Mouse (Mus musculus) midbrain, embryonic 12.5 days (tissue): Measurements from ENCODE around the gene Gsta2. TPM values are rescaled to one million over a fixed set of nuclear protein-coding genes. Genes with fewer than 3 reads are reported as not detected.

Source experiments
- ATAC-seq: fragments of 200-750 bp; cut with Nextera tagmentation; 2 replicates; pipeline ENCODE4 v1.8.0; 2017; ENCODE audit warnings: low read depth, moderate TSS enrichment, moderate library complexity; ENCODE audit not compliant: low FRiP score
- H3K27ac ChIP-seq: fragments of 300-500 bp; sonication (generic); replicated peaks from 2 replicates; pipeline ENCODE4 v1.5.1; 2016; ENCODE audit warnings: mild to moderate bottlenecking
- H3K27me3 ChIP-seq: fragments of 300-500 bp; sonication (generic); 2 replicates; pipeline ENCODE4 v1.6.1; 2016; ENCODE audit warnings: mild to moderate bottlenecking
- H3K36me3 ChIP-seq: fragments of 300-500 bp; sonication (generic); 2 replicates; pipeline ENCODE4 v1.6.1; 2016
- H3K4me1 ChIP-seq: fragments of 300-500 bp; sonication (generic); 2 replicates; pipeline ENCODE4 v1.6.1; 2016
- H3K4me2 ChIP-seq: fragments of 300-500 bp; sonication (generic); replicated peaks from 2 replicates; pipeline ENCODE4 v1.6.1; 2016; ENCODE audit warnings: mild to moderate bottlenecking, moderate library complexity
- H3K4me3 ChIP-seq: fragments of 300-500 bp; sonication (generic); 2 replicates; pipeline ENCODE4 v1.5.1; 2016; ENCODE audit warnings: mild to moderate bottlenecking
- H3K9ac ChIP-seq: fragments of 300-500 bp; sonication (generic); replicated peaks from 2 replicates; pipeline ENCODE4 v1.6.1; 2016; ENCODE audit warnings: mild to moderate bottlenecking, moderate library complexity
- H3K9me3 ChIP-seq: fragments of 300-500 bp; sonication (generic); 2 replicates; pipeline ENCODE4 v1.6.1; 2016; ENCODE audit warnings: mild to moderate bottlenecking
- WGBS: fragments of 180-500 bp; shearing (Covaris S2); methylation state at CpG from one replicate; pipeline ENCODE4 v1.1.7; 2016; 5-methylcytosine and 5-hydroxymethylcytosine counted together
- polyA plus RNA-seq: library from polyadenylated mRNA; unstranded; fragments of >200 nt; fragmentation: Nextera tagmentation; extraction: Ambion mirVana; gene quantifications from 2 replicates; pipeline ENCODE4 v1.2.1, GENCODE M21; 2016

Gene Gsta2
- polyA plus RNA-seq: not detected in 2 replicates

GRCm38 (mm10) chr9:78355611-78356010, at the start of gene Gsta2:
Gene Gsta2, minus strand, starts transcription at chr9:78355788.
- no peak for ATAC-seq
- H3K4me2 ChIP-seq: no peak within 1 kb of the TSS
- WGBS: 91% methylated on average over 8 of the region's 8 CpGs

GRCm38 (mm10) chr9:78401596-78401995, 46.0 kb upstream of the Gsta2 start:
- no peaks in the 10 kb centered on the region for H3K4me1 ChIP-seq
- H3K36me3 ChIP-seq: no peaks in the 10 kb centered on the region
- H3K4me2 ChIP-seq: no peak overlapping the region
- H3K27ac ChIP-seq: no peak overlapping the region
- no peaks in the 10 kb centered on the region for H3K9me3 ChIP-seq
- H3K9ac ChIP-seq: no peak overlapping the region
- H3K27me3 ChIP-seq: peaks cover 19% of the 10 kb centered on the region
- WGBS: 82% methylated on average over 3 of the region's 7 CpGs
- no peak for ATAC-seq
- H3K4me3 ChIP-seq: no peak overlapping the region

More at GRCm38 (mm10) chr9:78355611-78356010, at the start of gene Gsta2:
- Histone ChIP-seq H3K4me1 (no peaks in the 10 kb centered on the region), H3K4me3 (no peak within 1 kb of the TSS), H3K27me3 (no peaks in the 10 kb centered on the region; the same call in 1 of the 2 replicates), H3K36me3 (no peaks in the 10 kb centered on the region), H3K9me3 (no peaks in the 10 kb centered on the region), H3K27ac (no peak within 1 kb of the TSS), H3K9ac (no peak within 1 kb of the TSS)

GRCm38 (mm10) chr9:78400570-78400969, 45.0 kb upstream of the Gsta2 start:
- H3K4me3 ChIP-seq: no peak overlapping the region
- WGBS: 88% methylated on average over 5 of the region's 5 CpGs
- no peaks in the 10 kb centered on the region for H3K9me3 ChIP-seq
- H3K4me1 ChIP-seq: peaks cover 5% of the 10 kb centered on the region
- no peak for ATAC-seq
- peaks cover 29% of the 10 kb centered on the region for H3K27me3 ChIP-seq
- H3K4me2 ChIP-seq: no peak overlapping the region
- H3K36me3 ChIP-seq: no peaks in the 10 kb centered on the region
- no peak overlapping the region for H3K27ac ChIP-seq
- H3K9ac ChIP-seq: no peak overlapping the region

GRCm38 (mm10) chr9:78396517-78396916, 40.9 kb upstream of the Gsta2 start:
- Histone ChIP-seq H3K36me3 (no peaks in the 10 kb centered on the region), H3K4me2 (no peak overlapping the region; the same call in 1 of the 2 replicates), H3K27me3 (peaks cover 62% of the 10 kb centered on the region), H3K4me1 (peaks cover 8% of the 10 kb centered on the region), H3K9ac (no peak overlapping the region), H3K27ac (no peak overlapping the region), H3K9me3 (no peaks in the 10 kb centered on the region), H3K4me3 (no peak overlapping the region; the same call in 1 of the 2 replicates)
- WGBS: 70% methylated on average over 9 of the region's 9 CpGs
- no peak for ATAC-seq

GRCm38 (mm10) chr9:78395630-78396351, 40.2 kb upstream of the Gsta2 start, which contains the start of gene Ddx43:
Gene Ddx43, plus strand, starts transcription at chr9:78395777.
- peak within 1 kb of the TSS; percentile 54 for H3K4me2 ChIP-seq
- no peaks in the 10 kb centered on the region for H3K36me3 ChIP-seq
- 5% methylated on average over 90 of the region's 93 CpGs for WGBS
- H3K9ac ChIP-seq: no peak within 1 kb of the TSS
- H3K4me1 ChIP-seq: peaks cover 8% of the 10 kb centered on the region
- peak within 1 kb of the TSS; percentile 45 for H3K4me3 ChIP-seq
- H3K27me3 ChIP-seq: peaks cover 68% of the 10 kb centered on the region
- H3K27ac ChIP-seq: no peak within 1 kb of the TSS
- ATAC-seq: peak; percentile 94
- H3K9me3 ChIP-seq: no peaks in the 10 kb centered on the region

GRCm38 (mm10) chr9:78395244-78395629, 39.6 kb upstream of the Gsta2 start:
- peak overlapping the region; percentile 45 for H3K4me3 ChIP-seq
- H3K27me3 ChIP-seq: peaks cover 68% of the 10 kb centered on the region
- 0 out of 2 replicates have a peak, but pooled peaks have one; percentile 3 for ATAC-seq
- no peaks in the 10 kb centered on the region for H3K36me3 ChIP-seq
- no peak overlapping the region for H3K9ac ChIP-seq
- peaks cover 8% of the 10 kb centered on the region for H3K4me1 ChIP-seq
- H3K27ac ChIP-seq: no peak overlapping the region
- peak overlapping the region; percentile 54 for H3K4me2 ChIP-seq
- no peaks in the 10 kb centered on the region for H3K9me3 ChIP-seq
- 38% methylated on average over 11 of the region's 11 CpGs for WGBS

GRCm38 (mm10) chr9:78394602-78395001, 39.0 kb upstream of the Gsta2 start:
- H3K9me3 ChIP-seq: no peaks in the 10 kb centered on the region
- H3K27me3 ChIP-seq: peaks cover 68% of the 10 kb centered on the region
- no peak overlapping the region for H3K9ac ChIP-seq
- H3K27ac ChIP-seq: no peak overlapping the region
- ATAC-seq: no peak
- peaks cover 8% of the 10 kb centered on the region for H3K4me1 ChIP-seq
- H3K4me2 ChIP-seq: no peak overlapping the region
- H3K36me3 ChIP-seq: no peaks in the 10 kb centered on the region
- WGBS: 70% methylated on average over 7 of the region's 7 CpGs
- H3K4me3 ChIP-seq: no peak overlapping the region

GRCm38 (mm10) chr9:78393741-78394140, 38.2 kb upstream of the Gsta2 start:
- Histone ChIP-seq H3K9me3 (no peaks in the 10 kb centered on the region), H3K9ac (no peak overlapping the region), H3K4me1 (peaks cover 8% of the 10 kb centered on the region), H3K27me3 (peaks cover 61% of the 10 kb centered on the region), H3K36me3 (no peaks in the 10 kb centered on the region), H3K4me3 (no peak overlapping the region), H3K27ac (no peak overlapping the region), H3K4me2 (no peak overlapping the region)
- 81% methylated on average over 10 of the region's 10 CpGs for WGBS
- no peak for ATAC-seq

- Histone ChIP-seq H3K4me1 (no peaks in the 10 kb centered on the region), H3K27ac (no peak overlapping the region), H3K4me3 (no peak overlapping the region), H3K4me2 (no peak overlapping the region), H3K36me3 (no peaks in the 10 kb centered on the region), H3K9me3 (no peaks in the 10 kb centered on the region), H3K27me3 (peaks cover 33% of the 10 kb centered on the region), H3K9ac (no peak overlapping the region)
- 63% methylated on average over 5 of the region's 5 CpGs for WGBS
- ATAC-seq: no peak
Measured at GRCm38 (mm10) chr9:78389981-78390380, 34.4 kb upstream of the Gsta2 start.

GRCm38 (mm10) chr9:78386947-78387346, 31.4 kb upstream of the Gsta2 start:
- Histone ChIP-seq H3K4me2 (no peak overlapping the region), H3K9me3 (no peaks in the 10 kb centered on the region), H3K9ac (no peak overlapping the region), H3K4me3 (no peak overlapping the region), H3K27ac (no peak overlapping the region), H3K27me3 (peaks cover 9% of the 10 kb centered on the region; the same call in 1 of the 2 replicates), H3K36me3 (no peaks in the 10 kb centered on the region), H3K4me1 (no peaks in the 10 kb centered on the region)
- WGBS: 85% methylated on average over 7 of the region's 7 CpGs
- no peak for ATAC-seq

- Histone ChIP-seq H3K4me2 (no peak overlapping the region), H3K4me1 (no peaks in the 10 kb centered on the region), H3K27me3 (no peaks in the 10 kb centered on the region; the same call in 1 of the 2 replicates), H3K27ac (no peak overlapping the region), H3K4me3 (no peak overlapping the region), H3K9ac (no peak overlapping the region), H3K36me3 (no peaks in the 10 kb centered on the region), H3K9me3 (no peaks in the 10 kb centered on the region)
- 59% methylated on average over 3 of the region's 3 CpGs for WGBS
- no peak for ATAC-seq
Measured at GRCm38 (mm10) chr9:78385893-78386292, 30.3 kb upstream of the Gsta2 start.

- H3K9me3 ChIP-seq: no peaks in the 10 kb centered on the region
- peak within 1 kb of the TSS; percentile 41 for H3K9ac ChIP-seq
- peak; percentile 91 for ATAC-seq
- WGBS: 4% methylated on average over 22 of the region's 23 CpGs
- H3K4me2 ChIP-seq: peak within 1 kb of the TSS; percentile 68
- H3K4me1 ChIP-seq: peaks cover 10% of the 10 kb centered on the region
- peaks cover 13% of the 10 kb centered on the region; the same call in 1 of the 2 replicates for H3K27me3 ChIP-seq
- peak within 1 kb of the TSS; percentile 38 for H3K4me3 ChIP-seq
- H3K27ac ChIP-seq: no peak within 1 kb of the TSS
- H3K36me3 ChIP-seq: no peaks in the 10 kb centered on the region
Measured at GRCm38 (mm10) chr9:78378113-78378785, 22.7 kb upstream of the Gsta2 start, which contains the start of gene Ooep. Gene Ooep, minus strand, starts transcription at chr9:78378725.
